Mouse (Mus musculus): ENCODE measurements around the gene Thtpa. TPM values are rescaled to one million over a fixed set of nuclear protein-coding genes. Genes with fewer than 3 reads are reported as not detected.

Gene Thtpa
- polyA plus RNA-seq, 1 experiment from 2014 or later = 19.0 TPM

- no peaks in the 10 kb centered on the region for H3K9me3 ChIP-seq
- WGBS = 89% methylated on average over 22 of the region's 22 CpGs
- no peak overlapping the region for H3K4me2 ChIP-seq (replicated peaks)
- H3K9ac ChIP-seq = no peak overlapping the region
- 0 out of 2 replicates have a peak, but pooled peaks cover 3% of the 10 kb centered on the region for H3K27me3 ChIP-seq (replicated peaks)
- no peak for ATAC-seq
- peaks cover 6% of the 10 kb centered on the region for H3K4me1 ChIP-seq (replicated peaks)
- H3K4me3 ChIP-seq (replicated peaks) = no peak overlapping the region
- no peak overlapping the region for H3K27ac ChIP-seq
- no peaks in the 10 kb centered on the region for H3K36me3 ChIP-seq
These were observed 30.8 kb upstream of the Thtpa start for GRCm38 (mm10) chr14:55063581-55064381.

GRCm38 (mm10) chr14:55064481-55065370 lies 29.9 kb upstream of the Thtpa start:
- no peak for ATAC-seq
- Histone ChIP-seq H3K9me3 (no peaks in the 10 kb centered on the region), H3K9ac (no peak overlapping the region), H3K27me3 (replicated peaks) (0 out of 2 replicates have a peak, but pooled peaks cover 3% of the 10 kb centered on the region), H3K4me3 (replicated peaks) (no peak overlapping the region), H3K27ac (no peak overlapping the region), H3K36me3 (no peaks in the 10 kb centered on the region), H3K4me2 (replicated peaks) (no peak overlapping the region), H3K4me1 (replicated peaks) (peaks cover 6% of the 10 kb centered on the region)
- WGBS = 76% methylated on average over 35 of the region's 35 CpGs

GRCm38 (mm10) chr14:55065391-55065790 lies 29.2 kb upstream of the Thtpa start:
- 81% methylated on average over 13 of the region's 13 CpGs for WGBS
- no peak overlapping the region for H3K27ac ChIP-seq
- ATAC-seq = no peak
- peaks cover 6% of the 10 kb centered on the region for H3K4me1 ChIP-seq (replicated peaks)
- H3K27me3 ChIP-seq (replicated peaks) = 0 out of 2 replicates have a peak, but pooled peaks cover 3% of the 10 kb centered on the region
- no peak overlapping the region for H3K9ac ChIP-seq
- H3K4me2 ChIP-seq (replicated peaks) = no peak overlapping the region
- no peaks in the 10 kb centered on the region for H3K36me3 ChIP-seq
- H3K4me3 ChIP-seq (replicated peaks) = no peak overlapping the region
- no peaks in the 10 kb centered on the region for H3K9me3 ChIP-seq

GRCm38 (mm10) chr14:55066042-55066441 lies 28.5 kb upstream of the Thtpa start:
- Histone ChIP-seq H3K4me3 (replicated peaks) (no peak overlapping the region), H3K27ac (no peak overlapping the region), H3K4me1 (replicated peaks) (peaks cover 6% of the 10 kb centered on the region), H3K36me3 (no peaks in the 10 kb centered on the region), H3K4me2 (replicated peaks) (no peak overlapping the region), H3K27me3 (replicated peaks) (0 out of 2 replicates have a peak, but pooled peaks cover 3% of the 10 kb centered on the region), H3K9me3 (no peaks in the 10 kb centered on the region), H3K9ac (no peak overlapping the region)
- WGBS = 88% methylated on average over 8 of the region's 8 CpGs
- no peak for ATAC-seq

GRCm38 (mm10) chr14:55071756-55072155 lies 22.8 kb upstream of the Thtpa start:
- H3K36me3 ChIP-seq = no peaks in the 10 kb centered on the region
- 0 out of 2 replicates have a peak overlapping the region, but pooled peaks have one; percentile 1 for H3K9ac ChIP-seq
- no peaks in the 10 kb centered on the region for H3K27me3 ChIP-seq (replicated peaks)
- H3K9me3 ChIP-seq = no peaks in the 10 kb centered on the region
- 23% methylated on average over 19 of the region's 19 CpGs for WGBS
- peak overlapping the region; percentile 25 for H3K4me2 ChIP-seq (replicated peaks)
- no peak overlapping the region for H3K4me3 ChIP-seq (replicated peaks)
- peak; percentile 42 for ATAC-seq
- 0 out of 2 replicates have a peak, but pooled peaks cover 3% of the 10 kb centered on the region for H3K4me1 ChIP-seq (replicated peaks)
- no peak overlapping the region for H3K27ac ChIP-seq

- Histone ChIP-seq H3K9me3 (no peaks in the 10 kb centered on the region), H3K36me3 (no peaks in the 10 kb centered on the region), H3K4me3 (replicated peaks) (no peak overlapping the region), H3K4me1 (replicated peaks) (peaks cover 14% of the 10 kb centered on the region), H3K9ac (no peak overlapping the region), H3K27me3 (replicated peaks) (no peaks in the 10 kb centered on the region), H3K4me2 (replicated peaks) (no peak overlapping the region), H3K27ac (no peak overlapping the region)
- WGBS = 88% methylated on average over 12 of the region's 12 CpGs
- ATAC-seq = no peak
These were observed 20.2 kb upstream of the Thtpa start for GRCm38 (mm10) chr14:55074416-55074815.

GRCm38 (mm10) chr14:55076224-55076623 lies 18.4 kb upstream of the Thtpa start:
- Histone ChIP-seq H3K27ac (no peak overlapping the region), H3K4me1 (replicated peaks) (peaks cover 20% of the 10 kb centered on the region), H3K36me3 (no peaks in the 10 kb centered on the region), H3K4me2 (replicated peaks) (no peak overlapping the region), H3K4me3 (replicated peaks) (no peak overlapping the region), H3K9me3 (no peaks in the 10 kb centered on the region), H3K9ac (no peak overlapping the region), H3K27me3 (replicated peaks) (no peaks in the 10 kb centered on the region)
- WGBS = 42% methylated on average over 6 of the region's 6 CpGs
- ATAC-seq = no peak

GRCm38 (mm10) chr14:55076956-55077355 lies 17.6 kb upstream of the Thtpa start:
- Histone ChIP-seq H3K27ac (no peak overlapping the region), H3K4me3 (replicated peaks) (no peak overlapping the region), H3K9me3 (no peaks in the 10 kb centered on the region), H3K9ac (no peak overlapping the region), H3K4me2 (replicated peaks) (no peak overlapping the region), H3K27me3 (replicated peaks) (no peaks in the 10 kb centered on the region), H3K4me1 (replicated peaks) (peaks cover 18% of the 10 kb centered on the region), H3K36me3 (no peaks in the 10 kb centered on the region)
- 76% methylated on average over 3 of the region's 3 CpGs for WGBS
- ATAC-seq = no peak

- Histone ChIP-seq H3K4me1 (replicated peaks) (peaks cover 16% of the 10 kb centered on the region), H3K4me3 (replicated peaks) (no peak overlapping the region), H3K9me3 (no peaks in the 10 kb centered on the region), H3K9ac (no peak overlapping the region), H3K27ac (no peak overlapping the region), H3K27me3 (replicated peaks) (no peaks in the 10 kb centered on the region), H3K4me2 (replicated peaks) (no peak overlapping the region), H3K36me3 (no peaks in the 10 kb centered on the region)
- 50% methylated on average over 15 of the region's 15 CpGs for WGBS
- no peak for ATAC-seq
These were observed 16.9 kb upstream of the Thtpa start for GRCm38 (mm10) chr14:55077481-55078365.

- peaks cover 16% of the 10 kb centered on the region for H3K4me1 ChIP-seq (replicated peaks)
- H3K9ac ChIP-seq = peak overlapping the region; percentile 29; the same call in 1 of the 2 replicates
- no peaks in the 10 kb centered on the region for H3K27me3 ChIP-seq (replicated peaks)
- peak; percentile 37; the same call in 1 of the 2 replicates for ATAC-seq
- H3K4me2 ChIP-seq (replicated peaks) = peak overlapping the region; percentile 50
- H3K4me3 ChIP-seq (replicated peaks) = 0 out of 2 replicates have a peak overlapping the region, but pooled peaks have one; percentile 3
- no peaks in the 10 kb centered on the region for H3K9me3 ChIP-seq
- 17% methylated on average over 23 of the region's 23 CpGs for WGBS
- no peaks in the 10 kb centered on the region for H3K36me3 ChIP-seq
- no peak overlapping the region for H3K27ac ChIP-seq
These were observed 16.1 kb upstream of the Thtpa start for GRCm38 (mm10) chr14:55078366-55078989.

Measured in intestine, embryonic 15.5 days (tissue).